Mouse (Mus musculus) hindbrain, embryonic 15.5 days (tissue): ENCODE data around the gene A630095E13Rik. TPM values are rescaled to one million over a fixed set of nuclear protein-coding genes. Genes with fewer than 3 reads are reported as not detected.
"Not testable (repeated sequence)": the region's sequence is repeated elsewhere in the genome, so short reads cannot be mapped to it uniquely, and the experiment has no call there.

Experiments
- ATAC-seq: fragments of 200-750 bp; cut with Nextera tagmentation; 2 replicates; pipeline ENCODE4 v1.8.0; 2017; ENCODE audit warnings: low read depth, moderate number of reproducible peaks, moderate TSS enrichment; ENCODE audit not compliant: low FRiP score
- H3K27ac ChIP-seq: fragments of 300-500 bp; sonication (generic); replicated peaks from 2 replicates; pipeline ENCODE4 v1.5.1; 2015; ENCODE audit warnings: mild to moderate bottlenecking, inconsistent platforms
- H3K27me3 ChIP-seq: fragments of 300-500 bp; sonication (generic); 2 replicates; pipeline ENCODE4 v1.6.1; 2015; ENCODE audit warnings: control low read depth, inconsistent platforms
- H3K36me3 ChIP-seq: fragments of 300-500 bp; sonication (generic); 2 replicates; pipeline ENCODE4 v1.6.1; 2015; ENCODE audit warnings: control low read depth, inconsistent platforms
- H3K4me1 ChIP-seq: fragments of 300-500 bp; sonication (generic); replicated peaks from 2 replicates; pipeline ENCODE4 v1.6.1; 2015; ENCODE audit warnings: control low read depth, inconsistent platforms
- H3K4me2 ChIP-seq: fragments of 300-500 bp; sonication (generic); 2 replicates; pipeline ENCODE4 v1.6.1; 2015; ENCODE audit warnings: moderate library complexity, mild to moderate bottlenecking, inconsistent platforms
- H3K4me3 ChIP-seq: fragments of 300-500 bp; sonication (generic); 2 replicates; pipeline ENCODE4 v1.5.1; 2015; ENCODE audit warnings: mild to moderate bottlenecking, inconsistent platforms
- H3K9ac ChIP-seq: fragments of 300-500 bp; sonication (generic); 2 replicates; pipeline ENCODE4 v1.6.1; 2015; ENCODE audit warnings: inconsistent platforms
- H3K9me3 ChIP-seq: fragments of 300-500 bp; sonication (generic); 2 replicates; pipeline ENCODE4 v1.6.1; 2016; ENCODE audit warnings: control low read depth, inconsistent platforms
- WGBS: fragments of 180-500 bp; shearing (Covaris S2); methylation state at CpG from one replicate; pipeline ENCODE4 v1.1.7; 2015; 5-methylcytosine and 5-hydroxymethylcytosine counted together
- polyA plus RNA-seq: library from polyadenylated mRNA; unstranded; fragments of >200 nt; fragmentation: Nextera tagmentation; extraction: Ambion mirVana; gene quantifications from 2 replicates; pipeline ENCODE4 v1.2.1, GENCODE M21; 2015

The A630095E13Rik gene
- not detected in 2 replicates for polyA plus RNA-seq

- not testable (repeated sequence) for H3K4me2 ChIP-seq, H3K9me3 ChIP-seq, H3K36me3 ChIP-seq, H3K27ac ChIP-seq, H3K27me3 ChIP-seq, H3K4me3 ChIP-seq, H3K9ac ChIP-seq, ATAC-seq, H3K4me1 ChIP-seq
- WGBS = 66% methylated on average over 3 of the region's 3 CpGs
Measured at GRCm38 (mm10) chr9:36643276-36643675, at the start of gene A630095E13Rik. Gene A630095E13Rik, minus strand, starts transcription at chr9:36643376.

GRCm38 (mm10) chr9:36692920-36693319, 49.7 kb upstream of the A630095E13Rik start, which contains the start of gene Acrv1:
Gene Acrv1, plus strand, starts transcription at chr9:36693220.
- WGBS = 73% methylated on average over 1 of the region's 1 CpGs

GRCm38 (mm10) chr9:36687329-36687728, 44.2 kb upstream of the A630095E13Rik start:
- ATAC-seq = no peak
- H3K27me3 ChIP-seq = no peaks in the 10 kb centered on the region
- no peaks in the 10 kb centered on the region for H3K36me3 ChIP-seq
- no peak overlapping the region for H3K4me2 ChIP-seq
- no peaks in the 10 kb centered on the region for H3K9me3 ChIP-seq
- H3K9ac ChIP-seq = no peak overlapping the region
- H3K4me3 ChIP-seq = no peak overlapping the region
- no peaks in the 10 kb centered on the region for H3K4me1 ChIP-seq
- H3K27ac ChIP-seq = no peak overlapping the region

More at GRCm38 (mm10) chr9:36692920-36693319, 49.7 kb upstream of the A630095E13Rik start, which contains the start of gene Acrv1:
- H3K4me2 ChIP-seq = no peak within 1 kb of the TSS
- no peaks in the 10 kb centered on the region for H3K27me3 ChIP-seq
- H3K9ac ChIP-seq = no peak within 1 kb of the TSS
- no peak for ATAC-seq
- H3K36me3 ChIP-seq = no peaks in the 10 kb centered on the region
- H3K4me1 ChIP-seq = no peaks in the 10 kb centered on the region
- no peak within 1 kb of the TSS for H3K27ac ChIP-seq
- H3K9me3 ChIP-seq = no peaks in the 10 kb centered on the region
- no peak within 1 kb of the TSS for H3K4me3 ChIP-seq

- Histone ChIP-seq H3K4me3 (no peak overlapping the region), H3K36me3 (no peaks in the 10 kb centered on the region), H3K9me3 (no peaks in the 10 kb centered on the region), H3K9ac (no peak overlapping the region), H3K4me1 (no peaks in the 10 kb centered on the region), H3K4me2 (no peak overlapping the region), H3K27ac (no peak overlapping the region), H3K27me3 (no peaks in the 10 kb centered on the region)
- WGBS = 77% methylated on average over 2 of the region's 2 CpGs
- no peak for ATAC-seq
Measured at GRCm38 (mm10) chr9:36681424-36681823, 38.2 kb upstream of the A630095E13Rik start.

Other genes starting within 250 kb of the A630095E13Rik start
- not detected in 2 replicates for gene Gm7257, start 211.5 kb downstream of the A630095E13Rik start, polyA plus RNA-seq
- not detected in 2 replicates for gene Gm9513, start 167.7 kb downstream of the A630095E13Rik start, polyA plus RNA-seq
- not detected in 2 replicates for gene Gm5615, start 101.4 kb downstream of the A630095E13Rik start, polyA plus RNA-seq
- gene Gm17689, start 60.7 kb downstream of the A630095E13Rik start, polyA plus RNA-seq = not detected in 2 replicates
- gene Acrv1, start 49.8 kb upstream of the A630095E13Rik start, polyA plus RNA-seq = not detected in 2 replicates
- gene Chek1, start 83.7 kb upstream of the A630095E13Rik start, polyA plus RNA-seq = 10.2 and 11.5 TPM in 2 replicates
- gene Stt3a, start 124.3 kb upstream of the A630095E13Rik start, polyA plus RNA-seq = 92.2 and 102 TPM in 2 replicates
- 116 and 124 TPM in 2 replicates for gene Ei24, start 154.0 kb upstream of the A630095E13Rik start, polyA plus RNA-seq
- gene Fez1, start 178.5 kb upstream of the A630095E13Rik start, polyA plus RNA-seq = 533 and 554 TPM in 2 replicates